Mouse (Mus musculus) liver, embryonic 15.5 days (tissue): ENCODE results near the gene Hoxd8. TPM values are rescaled to one million over a fixed set of nuclear protein-coding genes. Genes with fewer than 3 reads are reported as not detected.
A peak's percentile ranks its signal among the peaks of the same experiment; 100 is the strongest.

Experiments used
- ATAC-seq: fragments of 200-750 bp; cut with Nextera tagmentation; 2 replicates; pipeline ENCODE4 v1.8.0; 2017; ENCODE audit warnings: moderate number of reproducible peaks, mild to moderate bottlenecking, moderate library complexity; ENCODE audit not compliant: insufficient read depth
- H3K27ac ChIP-seq: fragments of 300-500 bp; sonication (generic); replicated peaks from 2 replicates; pipeline ENCODE4 v1.5.1; 2015; ENCODE audit warnings: mild to moderate bottlenecking, inconsistent platforms
- H3K27me3 ChIP-seq: fragments of 300-500 bp; sonication (generic); 2 replicates; pipeline ENCODE4 v1.6.1; 2015; ENCODE audit warnings: mild to moderate bottlenecking, inconsistent platforms
- H3K36me3 ChIP-seq: fragments of 300-500 bp; sonication (generic); replicated peaks from 2 replicates; pipeline ENCODE4 v1.6.1; 2015; ENCODE audit warnings: moderate library complexity, mild to moderate bottlenecking, inconsistent platforms
- H3K4me1 ChIP-seq: fragments of 300-500 bp; sonication (generic); replicated peaks from 2 replicates; pipeline ENCODE4 v1.6.1; 2015; ENCODE audit warnings: inconsistent platforms
- H3K4me2 ChIP-seq: fragments of 300-500 bp; sonication (generic); 2 replicates; pipeline ENCODE4 v1.6.1; 2015; ENCODE audit warnings: moderate library complexity, mild to moderate bottlenecking, inconsistent platforms
- H3K4me3 ChIP-seq: fragments of 300-500 bp; sonication (generic); replicated peaks from 2 replicates; pipeline ENCODE4 v1.5.1; 2015; ENCODE audit warnings: mild to moderate bottlenecking, inconsistent platforms
- H3K9ac ChIP-seq: fragments of 300-500 bp; sonication (generic); 2 replicates; pipeline ENCODE4 v1.6.1; 2015; ENCODE audit warnings: moderate library complexity, mild to moderate bottlenecking, inconsistent platforms
- H3K9me3 ChIP-seq: fragments of 300-500 bp; sonication (generic); replicated peaks from 2 replicates; pipeline ENCODE4 v1.6.1; 2016; ENCODE audit warnings: inconsistent platforms
- WGBS: fragments of 180-500 bp; shearing (Covaris S2); methylation state at CpG from one replicate; pipeline ENCODE4 v1.1.7; 2015; ENCODE audit warnings: mixed read lengths; ENCODE audit not compliant: insufficient replicate concordance; 5-methylcytosine and 5-hydroxymethylcytosine counted together
- polyA plus RNA-seq: library from polyadenylated mRNA; unstranded; fragments of >200 nt; fragmentation: Nextera tagmentation; extraction: Ambion mirVana; gene quantifications from 2 replicates; pipeline ENCODE4 v1.2.1, GENCODE M21; 2015

Gene Hoxd8
- polyA plus RNA-seq, 1 experiment from 2014 or later, result 0.05 TPM

- no peak for ATAC-seq
- Histone ChIP-seq H3K27me3 (peaks cover 100% of the 10 kb centered on the region), H3K4me2 (no peak overlapping the region), H3K9me3 (no peaks in the 10 kb centered on the region), H3K9ac (no peak overlapping the region), H3K27ac (no peak overlapping the region), H3K4me1 (peaks cover 6% of the 10 kb centered on the region), H3K4me3 (no peak overlapping the region), H3K36me3 (no peaks in the 10 kb centered on the region)
- 5% methylated on average over 7 of the region's 7 CpGs for WGBS
These were observed 8.5 kb upstream of the Hoxd8 start for GRCm38 (mm10) chr2:74695813-74696430.

DNA sequence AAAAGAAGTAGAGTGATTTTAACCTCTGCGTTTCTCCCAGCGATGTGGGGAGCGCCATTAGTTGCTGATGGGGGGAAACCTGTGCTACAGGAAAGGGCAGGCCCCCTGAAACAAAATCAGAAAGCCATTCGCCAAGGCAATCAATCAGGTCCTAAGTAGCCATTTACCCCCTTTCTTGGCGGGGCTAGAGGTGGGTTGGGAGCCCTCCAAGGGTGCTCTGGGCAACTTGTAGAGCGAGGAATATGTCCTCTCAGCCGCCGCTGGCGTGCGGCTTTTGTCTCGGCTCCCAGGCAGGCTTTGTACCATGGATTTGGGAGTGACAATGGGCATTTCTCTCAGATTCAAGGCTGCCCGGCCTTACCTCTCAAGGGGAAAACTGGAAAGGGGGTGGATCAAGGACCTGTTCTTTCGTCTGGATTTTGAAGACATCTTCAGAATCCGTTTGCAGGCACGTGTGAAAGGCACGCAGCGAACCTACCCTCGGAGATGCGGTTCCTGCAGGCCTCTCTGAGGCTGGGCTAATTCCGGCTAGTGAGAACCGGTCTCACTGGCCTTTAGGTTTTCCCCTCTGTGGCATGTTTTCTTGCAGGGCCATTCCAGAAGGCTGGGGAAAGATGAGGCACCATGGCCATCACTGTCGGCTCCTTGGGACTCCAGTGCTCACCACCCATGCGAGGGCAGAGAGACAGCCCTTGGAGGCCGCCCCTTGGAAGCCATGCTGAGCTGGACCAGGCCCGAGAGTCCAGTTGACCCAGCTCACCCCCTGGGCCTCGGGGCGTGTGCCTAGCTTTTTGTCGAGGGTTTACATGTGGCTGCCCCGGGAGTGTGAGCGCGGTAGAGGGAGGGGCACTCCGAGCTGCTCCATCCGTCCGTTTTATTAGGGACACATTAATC is 7.7 kb upstream of the Hoxd8 start:
- Histone ChIP-seq H3K27ac (no peak overlapping the region), H3K27me3 (peaks cover 100% of the 10 kb centered on the region), H3K9ac (no peak overlapping the region), H3K36me3 (no peaks in the 10 kb centered on the region), H3K9me3 (no peaks in the 10 kb centered on the region), H3K4me1 (peaks cover 6% of the 10 kb centered on the region), H3K4me2 (no peak overlapping the region), H3K4me3 (no peak overlapping the region)
- WGBS, result 4% methylated on average over 34 of the region's 34 CpGs
- no peak for ATAC-seq

- no peaks in the 10 kb centered on the region for H3K9me3 ChIP-seq
- peak within 1 kb of the TSS; percentile 55 for H3K4me2 ChIP-seq
- no peaks in the 10 kb centered on the region for H3K36me3 ChIP-seq
- no peak for ATAC-seq
- H3K4me1 ChIP-seq, result peaks cover 6% of the 10 kb centered on the region
- no peak within 1 kb of the TSS for H3K9ac ChIP-seq
- H3K4me3 ChIP-seq, result peak within 1 kb of the TSS; percentile 30
- under 1% methylated on average over 43 of the region's 43 CpGs for WGBS
- H3K27ac ChIP-seq, result no peak within 1 kb of the TSS
- H3K27me3 ChIP-seq, result peaks cover 100% of the 10 kb centered on the region
These were observed 6.8 kb upstream of the Hoxd8 start, which contains the start of gene Hoxd9 for GRCm38 (mm10) chr2:74697567-74698121. Hoxd9 (plus strand) TSS chr2:74697727.

- H3K4me3 ChIP-seq, result peak overlapping the region; percentile 30
- 1% methylated on average over 84 of the region's 86 CpGs for WGBS
- H3K27ac ChIP-seq, result no peak overlapping the region
- peaks cover 100% of the 10 kb centered on the region for H3K27me3 ChIP-seq
- H3K36me3 ChIP-seq, result no peaks in the 10 kb centered on the region
- no peak overlapping the region for H3K9ac ChIP-seq
- H3K4me1 ChIP-seq, result peaks cover 6% of the 10 kb centered on the region
- no peak for ATAC-seq
- peak overlapping the region; percentile 55 for H3K4me2 ChIP-seq
- no peaks in the 10 kb centered on the region for H3K9me3 ChIP-seq
These were observed 6.0 kb upstream of the Hoxd8 start for GRCm38 (mm10) chr2:74698201-74699052.

GRCm38 (mm10) chr2:74699053-74699430 is 5.4 kb upstream of the Hoxd8 start:
- ATAC-seq, result no peak
- Histone ChIP-seq H3K27me3 (peaks cover 100% of the 10 kb centered on the region), H3K9ac (no peak overlapping the region), H3K36me3 (no peaks in the 10 kb centered on the region), H3K27ac (no peak overlapping the region), H3K4me2 (no peak overlapping the region), H3K9me3 (no peaks in the 10 kb centered on the region), H3K4me1 (peaks cover 6% of the 10 kb centered on the region), H3K4me3 (no peak overlapping the region)
- WGBS, result 4% methylated on average over 17 of the region's 17 CpGs

DNA sequence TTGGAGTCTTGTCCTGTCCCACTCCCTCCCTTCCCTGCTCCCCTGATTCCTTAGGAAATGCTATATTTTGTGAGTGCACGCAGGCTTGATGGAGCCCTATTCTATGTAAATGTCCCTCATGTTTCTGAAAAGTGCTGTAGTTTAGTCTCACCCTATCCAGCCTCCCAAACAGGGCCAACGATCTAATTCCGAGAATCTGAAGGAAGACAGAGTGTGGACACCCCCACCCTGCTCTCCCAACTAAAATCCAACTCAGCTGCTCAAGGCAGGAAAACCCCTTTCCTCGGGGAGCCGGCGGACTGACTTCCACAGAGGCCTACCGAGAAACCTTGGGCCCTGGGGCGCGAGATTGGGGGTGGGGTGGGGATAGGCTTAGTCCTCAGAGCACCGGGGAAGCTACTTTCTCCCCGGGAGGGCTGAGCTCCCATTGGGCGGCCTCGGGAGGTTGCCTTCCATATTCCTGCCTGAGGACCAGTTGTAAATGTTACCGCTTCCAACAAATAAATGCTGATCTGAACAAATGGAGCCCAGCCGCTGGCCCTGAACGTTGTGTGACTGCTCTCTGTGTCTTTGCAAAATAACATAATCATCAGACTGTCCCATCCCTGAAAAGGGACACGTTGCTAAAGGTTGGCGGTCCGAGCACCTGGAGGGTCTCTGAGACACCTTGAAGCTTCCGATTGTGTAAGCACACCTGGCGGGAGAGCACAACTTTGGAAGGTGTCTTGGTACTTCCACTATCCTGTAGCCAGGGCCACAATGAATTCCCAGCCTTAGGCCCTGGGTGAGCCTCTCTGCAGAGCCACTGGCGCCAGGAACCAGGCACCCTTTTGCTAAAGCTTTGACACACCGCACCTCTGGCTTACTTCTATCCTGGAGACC is 4.5 kb upstream of the Hoxd8 start:
- Histone ChIP-seq H3K4me3 (no peak overlapping the region), H3K9ac (no peak overlapping the region), H3K4me2 (no peak overlapping the region), H3K36me3 (no peaks in the 10 kb centered on the region), H3K4me1 (peaks cover 11% of the 10 kb centered on the region), H3K27me3 (peaks cover 100% of the 10 kb centered on the region), H3K9me3 (no peaks in the 10 kb centered on the region), H3K27ac (no peak overlapping the region)
- no peak for ATAC-seq
- WGBS, result 11% methylated on average over 23 of the region's 23 CpGs

DNA sequence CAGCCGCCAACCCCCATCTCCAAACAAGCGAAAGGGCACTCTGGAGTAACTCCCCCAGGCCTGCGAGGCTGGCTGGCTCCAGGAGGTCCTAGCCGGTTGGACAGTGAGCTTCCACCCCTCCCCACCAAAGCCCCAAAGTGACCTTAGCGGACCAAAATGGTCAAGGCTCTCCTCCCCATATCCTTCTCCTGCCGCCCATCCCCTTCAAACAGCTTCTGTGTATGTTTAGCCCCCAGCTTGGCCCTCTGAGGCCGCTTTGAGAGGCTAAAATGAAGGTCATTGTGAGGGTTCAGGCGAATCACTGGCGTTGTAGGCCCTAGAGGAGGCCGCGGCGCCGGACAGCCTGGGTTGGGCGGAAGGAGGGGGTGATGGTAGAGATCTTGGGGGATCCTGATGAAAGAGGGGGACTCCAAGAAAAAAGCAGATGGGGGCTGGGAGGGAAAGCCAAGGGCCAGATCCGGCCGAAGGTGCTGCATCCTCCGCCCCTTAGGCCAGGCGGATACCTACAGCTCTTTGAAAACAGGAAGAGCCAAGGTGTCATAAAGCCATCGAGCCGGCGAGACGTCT is 3.8 kb upstream of the Hoxd8 start:
- no peak for ATAC-seq
- H3K4me2 ChIP-seq, result no peak overlapping the region
- peaks cover 17% of the 10 kb centered on the region for H3K4me1 ChIP-seq
- no peak overlapping the region for H3K27ac ChIP-seq
- peaks cover 100% of the 10 kb centered on the region for H3K27me3 ChIP-seq
- no peak overlapping the region for H3K4me3 ChIP-seq
- H3K9ac ChIP-seq, result no peak overlapping the region
- WGBS, result 7% methylated on average over 22 of the region's 22 CpGs
- no peaks in the 10 kb centered on the region for H3K36me3 ChIP-seq
- H3K9me3 ChIP-seq, result no peaks in the 10 kb centered on the region

DNA sequence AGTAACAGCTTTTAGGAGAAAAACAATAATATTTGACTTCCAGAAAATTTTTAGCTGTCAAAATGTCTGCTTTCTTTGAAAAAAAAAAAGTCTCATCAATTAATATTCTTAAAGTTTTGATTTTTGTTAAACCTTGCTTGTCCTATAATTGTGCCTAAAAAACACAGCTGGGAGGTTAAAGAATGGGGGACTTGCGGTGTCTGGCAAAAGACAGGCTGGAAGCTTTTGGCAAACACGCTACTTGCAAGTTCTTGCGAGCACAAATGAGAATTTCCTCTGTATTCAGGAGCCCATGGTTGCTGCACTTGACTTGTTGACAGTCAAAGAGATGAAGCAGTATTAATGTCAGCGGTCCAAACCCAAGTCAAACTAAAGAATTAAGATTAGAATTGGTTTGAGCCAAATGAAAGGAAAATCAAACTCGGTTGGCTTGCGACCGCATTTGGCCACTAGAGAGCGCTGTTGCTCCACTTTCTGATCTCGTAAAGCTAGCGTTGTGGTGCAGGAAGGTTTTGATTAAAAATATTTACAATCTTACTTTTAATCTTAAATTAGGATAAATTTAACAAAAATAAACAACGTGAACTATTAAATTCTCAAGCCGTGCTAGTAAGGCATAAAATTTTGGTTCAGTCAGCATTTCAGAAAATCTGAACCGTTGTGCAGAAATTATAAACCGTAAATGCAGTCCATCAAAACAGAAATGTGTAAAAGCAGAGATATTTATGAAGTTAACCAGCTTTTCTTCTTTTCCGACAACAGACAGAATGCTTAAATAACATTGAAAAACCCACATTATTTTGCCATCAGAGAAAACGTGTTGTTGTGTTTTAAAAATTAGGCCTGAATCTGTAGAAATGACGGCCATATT is 2.2 kb upstream of the Hoxd8 start:
- Histone ChIP-seq H3K4me1 (peaks cover 17% of the 10 kb centered on the region), H3K27ac (no peak overlapping the region), H3K9ac (no peak overlapping the region), H3K4me2 (no peak overlapping the region), H3K27me3 (peaks cover 100% of the 10 kb centered on the region), H3K4me3 (no peak overlapping the region), H3K9me3 (no peaks in the 10 kb centered on the region), H3K36me3 (no peaks in the 10 kb centered on the region)
- ATAC-seq, result no peak
- WGBS, result 15% methylated on average over 17 of the region's 17 CpGs

- 28% methylated on average over 6 of the region's 6 CpGs for WGBS
- no peak for ATAC-seq
- Histone ChIP-seq H3K9me3 (no peaks in the 10 kb centered on the region), H3K27me3 (peaks cover 100% of the 10 kb centered on the region), H3K4me1 (peaks cover 13% of the 10 kb centered on the region), H3K4me2 (no peak overlapping the region), H3K4me3 (no peak overlapping the region), H3K36me3 (no peaks in the 10 kb centered on the region), H3K27ac (no peak overlapping the region), H3K9ac (no peak overlapping the region)
These were observed 1.6 kb upstream of the Hoxd8 start for GRCm38 (mm10) chr2:74702820-74703219.
